Mouse (Mus musculus) CD4-positive, CD25-positive, alpha-beta regulatory T cell, adult 4 months (primary cell): Measurements from ENCODE around the gene Meox1. TPM values are rescaled to one million over a fixed set of nuclear protein-coding genes. Genes with fewer than 3 reads are reported as not detected.

Experiments
- ATAC-seq: one replicate; pipeline ENCODE4 v1.8.0; 2017
- polyA plus RNA-seq, 2 experiments: library from polyadenylated mRNA; unstranded; fragments of 100-300 nt; shearing (Covaris generic); gene quantifications; one replicate each; pipeline ENCODE4 v1.2.1; 2017

Gene Meox1
- polyA plus RNA-seq, 2 experiments from 2014 or later, result not detected

DNA sequence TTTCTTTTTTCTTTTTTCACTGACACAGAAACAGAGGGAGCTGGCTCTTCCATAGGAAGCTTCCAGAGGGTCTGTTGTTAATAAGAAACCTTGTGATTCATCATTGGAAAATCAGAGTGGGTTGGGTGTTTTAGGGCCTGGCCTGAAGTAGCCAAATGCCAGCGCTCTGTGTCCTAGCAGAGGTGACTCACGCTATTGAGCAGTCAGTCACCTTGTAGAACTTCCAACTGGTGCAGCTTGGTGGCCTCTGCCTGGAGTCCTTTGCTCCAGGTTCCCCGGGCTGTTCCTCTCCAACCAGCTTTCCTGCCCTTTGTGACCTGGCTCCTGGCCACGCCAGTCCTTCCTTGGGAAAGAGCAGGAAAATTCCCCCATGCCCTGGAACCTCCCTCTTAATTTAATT lies 44.9 kb downstream of the Meox1 start:
- no peak for ATAC-seq

- no peak for ATAC-seq
Measured at GRCm38 (mm10) chr11:101847509-101847908, 46.7 kb downstream of the Meox1 start.

DNA sequence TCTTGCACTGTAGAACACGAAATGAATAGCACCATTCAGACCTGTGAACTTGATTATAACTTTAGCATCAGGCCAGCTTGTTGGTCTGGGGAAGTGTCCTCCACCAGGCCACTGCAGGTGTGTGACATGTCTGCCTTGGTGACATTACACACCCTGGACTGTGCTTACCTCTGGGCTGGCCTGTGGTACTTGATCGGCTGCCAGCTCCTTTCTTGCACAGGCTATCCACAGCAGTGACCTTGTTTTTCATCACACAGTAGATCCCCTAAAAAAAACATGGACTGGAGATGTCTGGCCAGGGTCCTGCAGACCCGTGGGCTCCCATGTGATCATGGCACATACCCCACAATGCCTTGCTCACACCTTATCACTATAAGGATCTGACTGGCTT lies 51.4 kb downstream of the Meox1 start:
- ATAC-seq, result no peak

DNA sequence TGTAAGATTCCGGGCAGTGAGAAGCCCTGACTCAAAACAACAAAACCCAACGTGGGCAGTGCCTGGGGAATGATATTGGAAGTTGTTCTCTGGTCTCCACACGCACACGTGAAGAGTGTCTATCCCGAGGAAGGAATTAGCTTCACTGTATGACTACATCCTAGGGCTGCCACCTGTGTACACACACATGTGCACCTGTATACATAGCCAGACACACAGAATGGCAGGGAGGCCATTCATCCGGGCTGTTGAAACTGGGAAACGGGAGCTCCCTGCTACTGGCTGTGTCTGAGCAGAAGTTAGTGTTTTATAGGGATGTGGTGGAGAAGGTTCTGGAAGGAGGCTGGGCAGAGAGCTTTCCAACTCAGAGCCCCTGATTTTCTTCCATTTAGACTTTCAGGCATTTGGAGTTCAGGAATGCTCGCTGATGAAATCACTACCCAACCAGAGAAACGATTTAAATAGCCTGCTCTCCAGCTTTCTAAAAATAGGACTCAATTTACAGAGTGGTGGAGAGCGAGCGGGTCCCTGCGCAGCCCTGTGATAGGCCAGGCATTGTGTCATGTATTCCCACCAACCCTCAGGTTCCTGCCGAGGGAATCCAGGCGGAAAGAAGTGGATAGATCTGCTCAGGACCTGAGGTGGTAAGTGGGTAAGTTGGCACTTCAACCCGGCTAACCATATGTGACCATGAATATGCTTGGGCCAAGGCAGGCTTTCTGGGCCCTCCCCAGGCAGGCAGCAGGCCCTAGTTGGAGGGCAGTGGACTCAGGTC lies 52.0 kb downstream of the Meox1 start:
- no peak for ATAC-seq

DNA sequence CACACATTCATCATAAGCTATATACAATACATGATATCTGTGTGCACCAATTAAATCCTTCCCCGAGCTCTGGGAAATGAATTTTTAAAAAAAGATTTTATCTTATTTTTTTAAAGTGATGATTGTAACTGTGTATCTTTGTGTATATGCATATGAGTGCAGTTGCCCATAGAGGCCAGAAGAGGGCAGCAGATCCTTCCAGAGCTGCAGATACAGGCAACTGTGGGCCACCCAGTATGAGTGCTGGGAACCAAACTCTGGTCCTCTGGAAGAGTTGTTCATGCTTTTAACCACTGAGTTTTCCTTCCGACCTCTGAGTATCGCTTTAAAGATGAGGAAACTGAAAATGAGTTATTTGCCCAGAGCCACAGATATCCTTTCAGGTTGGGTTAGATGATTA lies 53.8 kb downstream of the Meox1 start:
- no peak for ATAC-seq

DNA sequence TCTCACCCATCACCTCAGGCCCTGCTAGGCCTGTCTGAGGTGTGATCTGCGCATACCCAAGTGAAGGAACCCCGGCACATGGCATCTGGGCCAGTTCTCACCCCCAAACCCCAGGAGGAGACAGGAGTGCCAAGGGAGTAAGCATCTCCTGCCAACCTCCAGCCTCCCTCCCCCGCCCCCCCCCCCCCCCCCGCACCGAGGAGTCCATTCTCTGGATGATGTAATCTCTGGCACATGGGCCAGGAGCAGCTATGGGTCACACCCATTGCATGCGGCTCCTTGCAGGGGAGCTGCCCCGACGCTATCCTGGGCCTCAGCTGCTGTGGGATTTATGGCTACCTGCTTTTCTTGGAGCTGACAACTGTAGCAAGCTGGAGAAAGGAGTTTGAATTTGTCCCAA lies 54.7 kb downstream of the Meox1 start:
- ATAC-seq, result no peak

- no peak for ATAC-seq
Measured at GRCm38 (mm10) chr11:101832001-101832400, 62.2 kb downstream of the Meox1 start.

- ATAC-seq, result no peak
Measured at GRCm38 (mm10) chr11:101830616-101831015, 63.6 kb downstream of the Meox1 start.

DNA sequence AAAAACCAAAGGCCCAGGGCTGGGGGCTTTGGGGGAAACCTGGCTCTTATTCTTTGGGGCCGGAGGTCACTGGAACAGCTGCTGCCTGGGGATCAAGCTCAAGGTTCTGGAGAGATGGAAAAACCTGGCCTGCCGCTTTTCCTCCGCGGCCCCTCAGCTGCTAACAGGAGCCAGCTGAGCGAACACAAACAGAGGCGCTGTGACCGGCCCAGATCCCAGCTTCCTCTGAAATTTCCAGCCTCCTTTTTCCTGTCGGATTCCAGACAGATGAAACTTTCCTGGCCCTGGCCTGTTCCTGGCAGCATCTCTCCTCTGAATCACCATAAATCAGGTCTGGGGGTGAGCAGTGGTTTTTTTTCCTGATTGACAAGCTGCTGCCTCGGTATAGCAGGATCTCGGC lies 64.1 kb downstream of the Meox1 start:
- no peak for ATAC-seq

DNA sequence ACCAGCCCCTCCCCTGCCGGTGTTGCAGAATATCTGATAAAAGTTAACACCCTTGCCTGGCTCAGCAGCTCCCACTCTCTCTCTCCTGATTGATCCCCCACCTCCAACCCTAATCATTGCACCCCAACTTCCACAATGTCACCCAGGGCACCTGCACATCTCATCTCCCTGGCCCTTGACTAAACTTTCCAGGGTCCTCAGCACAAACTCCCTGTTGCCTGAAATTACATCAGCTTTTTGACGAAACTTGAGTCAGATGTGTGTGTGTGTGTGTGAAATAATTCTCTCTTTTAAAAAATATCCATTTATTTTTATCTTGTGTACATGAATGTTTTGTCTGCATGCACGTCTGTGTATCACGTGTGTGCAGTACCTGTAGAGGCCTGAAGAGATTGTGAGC lies 65.5 kb downstream of the Meox1 start:
- ATAC-seq, result no peak

Other genes starting within 250 kb of the Meox1 start
- not detected for gene Arl4d, start 228.8 kb downstream of the Meox1 start, polyA plus RNA-seq
- 10 to 100 TPM; 30.8 to 39.0 TPM for gene Dhx8, start 161.5 kb downstream of the Meox1 start, polyA plus RNA-seq
- gene Etv4, start 109.0 kb downstream of the Meox1 start, polyA plus RNA-seq, result not detected
- gene Sost, start 72.6 kb upstream of the Meox1 start, polyA plus RNA-seq, result not detected
- gene Cfap97d1, start 89.9 kb upstream of the Meox1 start, polyA plus RNA-seq, result not detected
- 1 to 10 TPM; 1.6 to 1.7 TPM for gene Dusp3, start 92.6 kb upstream of the Meox1 start, polyA plus RNA-seq
- under 1 TPM in 1 of 2 experiments, not detected in 1; 0.42 TPM for gene Mpp3, start 134.1 kb upstream of the Meox1 start, polyA plus RNA-seq
- not detected for gene Cd300lg, start 147.1 kb upstream of the Meox1 start, polyA plus RNA-seq
- gene Mpp2, start 194.1 kb upstream of the Meox1 start, polyA plus RNA-seq, result 1 to 10 TPM; 1.3 to 3.6 TPM
- gene Ppy, start 206.9 kb upstream of the Meox1 start, polyA plus RNA-seq, result not detected
- not detected for gene Pyy, start 213.5 kb upstream of the Meox1 start, polyA plus RNA-seq